In the genomic region with DNA sequence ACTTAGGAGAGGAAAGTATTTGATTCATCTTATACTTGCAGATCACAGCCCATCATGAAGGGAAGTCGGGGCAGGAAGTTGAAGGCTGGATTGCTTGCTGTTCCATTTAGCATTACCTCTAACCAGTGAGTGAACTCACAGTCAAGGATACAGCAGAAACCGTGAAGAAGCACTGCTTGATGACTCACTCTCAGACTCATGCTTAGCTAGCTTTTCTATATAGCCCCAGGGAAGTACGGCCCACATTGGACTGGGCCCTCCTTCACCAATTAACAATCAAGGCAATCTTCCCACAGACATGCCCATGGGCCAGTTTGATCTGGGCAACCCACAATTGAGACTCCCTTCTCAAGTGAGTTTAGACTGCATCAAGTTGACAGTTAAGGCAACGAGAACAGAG, we compare ENCODE assay signal across 14 mouse cellular contexts. TPM values are rescaled to one million over a fixed set of nuclear protein-coding genes. Genes with fewer than 3 reads are reported as not detected.
"Had no signal": no experiment of that assay in that cellular context is flagged by ENCODE, and none has a peak within 500 bp of the region (broad histone marks: within the 10 kb centered on the region; RNA-seq: fewer than 3 reads in every experiment).

No protein-coding gene starts in this region.

- DNase-seq: kidney, adult 9 months; kidney, postnatal 14 days; layer of hippocampus, postnatal 36 days; liver, embryonic 13.5 days; lung, adult 2 months; midbrain, embryonic 14.5 days; right cerebral cortex, adult 18-20 months; right cerebral cortex, postnatal 14 days; right cerebral cortex, postnatal 4 days; thymus, adult 2 months; thymus, postnatal 14 days; thymus, postnatal 4 days had no signal

RNA-seq across cellular contexts. Expression of a gene that starts 14.4 kb away (rescaled TPM):
- total RNA-seq: megakaryocyte progenitor cell, adult 5-6 weeks; megakaryocyte-erythroid progenitor cell, adult 5-6 weeks had no signal
